In genomic region chr6:142738225-142738624, GRCm38 (mm10) we compare ENCODE assay signal across 24 mouse cellular contexts. TPM values are rescaled to one million over a fixed set of nuclear protein-coding genes. Genes with fewer than 3 reads are reported as not detected.
A peak's percentile ranks its signal among the peaks of the same experiment; 100 is the strongest.
DNase-seq lines count a peak whose midpoint lies in the region; ATAC-seq and TF ChIP-seq lines count a peak whose summit lies in the region.
"Had no signal": no experiment of that assay in that cellular context is flagged by ENCODE, and none has a peak within 500 bp of the region (broad histone marks: within the 10 kb centered on the region; RNA-seq: fewer than 3 reads in every experiment).

No protein-coding gene starts in this region.

- no peaks in the 10 kb centered on the region for H3K9me3 ChIP-seq in liver, embryonic 15.5 days (replicated peaks)
- no peaks in the 10 kb centered on the region for H3K9me3 ChIP-seq in liver, embryonic 12.5 days (replicated peaks)
- H3K9me3 ChIP-seq in liver, postnatal 0 days (ENCODE audit: low read length) = no peaks in the 10 kb centered on the region
- H3K9me3 ChIP-seq: embryonic facial prominence, embryonic 12.5 days; embryonic facial prominence, embryonic 15.5 days; heart, embryonic 12.5 days had no signal

- peak overlapping the region; percentile 30; the same call in 1 of the 2 replicates for H3K27ac ChIP-seq in liver, embryonic 15.5 days (replicated peaks)
- H3K27ac ChIP-seq in liver, embryonic 12.5 days = no peak overlapping the region
- peak overlapping the region; percentile 74 for H3K27ac ChIP-seq in liver, postnatal 0 days (ENCODE audit: low read depth)
- H3K27ac ChIP-seq: embryonic facial prominence, embryonic 12.5 days; embryonic facial prominence, embryonic 15.5 days; gastrocnemius, adult 2 months; hindbrain, embryonic 14.5 days; hindbrain, postnatal 0 days had no signal

- H3K4me2 ChIP-seq in liver, embryonic 15.5 days = no peak overlapping the region
- no peak overlapping the region for H3K4me2 ChIP-seq in liver, embryonic 12.5 days
- H3K4me2 ChIP-seq in liver, postnatal 0 days (ENCODE audit: low read depth, low read length) = peak overlapping the region; percentile 29; the same call in 1 of the 2 replicates
- H3K4me2 ChIP-seq: embryonic facial prominence, embryonic 12.5 days; embryonic facial prominence, embryonic 15.5 days; heart, embryonic 12.5 days; hindbrain, embryonic 14.5 days had no signal

- TF ChIP-seq CTCF in liver, postnatal 0 days (IDR thresholded peaks at IDR 0.05; ENCODE audit: low read depth) = no peak

- H3K9ac ChIP-seq in liver, embryonic 15.5 days = no peak overlapping the region
- no peak overlapping the region for H3K9ac ChIP-seq in liver, embryonic 12.5 days
- no peak overlapping the region for H3K9ac ChIP-seq in liver, postnatal 0 days (replicated peaks)
- H3K9ac ChIP-seq: embryonic facial prominence, embryonic 12.5 days; embryonic facial prominence, embryonic 15.5 days; forebrain, postnatal 0 days; heart, embryonic 12.5 days; hindbrain, embryonic 14.5 days had no signal

- peak; percentile 64 for DNase-seq in kidney, adult 9 months
- DNase-seq in kidney, adult 18-20 months = no peak
- no peak for DNase-seq in liver, postnatal 0 days
- DNase-seq in thymus, adult 18-20 months = no peak
- DNase-seq: adrenal gland, postnatal 10 days; cerebellum, adult 11 months; cerebellum, adult 2 months; cerebellum, adult 9-11 months; cerebellum, postnatal 25 days; forebrain, postnatal 0 days; gastrocnemius, adult 2 months; gastrocnemius, postnatal 14 days; heart, adult 18-20 months; heart, postnatal 14 days; heart, postnatal 4 days had no signal

- peak; percentile 49; the same call in 1 of the 2 replicates for ATAC-seq in liver, embryonic 15.5 days (ENCODE audit: insufficient read depth)
- no peak for ATAC-seq in liver, embryonic 12.5 days
- peak; percentile 85 for ATAC-seq in liver, postnatal 0 days
- ATAC-seq: CD4-positive, CD25-positive, alpha-beta regulatory T cell, adult 4 months; forebrain, embryonic 14.5 days; forebrain, postnatal 0 days; hindbrain, postnatal 0 days had no signal

- H3K36me3 ChIP-seq in liver, embryonic 15.5 days (replicated peaks) = no peaks in the 10 kb centered on the region
- H3K36me3 ChIP-seq in liver, embryonic 12.5 days = no peaks in the 10 kb centered on the region
- no peaks in the 10 kb centered on the region for H3K36me3 ChIP-seq in liver, postnatal 0 days (replicated peaks; ENCODE audit: insufficient read depth, low read length)
- H3K36me3 ChIP-seq: embryonic facial prominence, embryonic 12.5 days; embryonic facial prominence, embryonic 15.5 days; heart, embryonic 12.5 days had no signal

- H3K4me1 ChIP-seq in liver, embryonic 15.5 days (replicated peaks) = peaks cover 7% of the 10 kb centered on the region; the same call in 1 of the 2 replicates
- no peaks in the 10 kb centered on the region for H3K4me1 ChIP-seq in liver, embryonic 12.5 days
- peaks cover 3% of the 10 kb centered on the region for H3K4me1 ChIP-seq in liver, postnatal 0 days (ENCODE audit: insufficient read depth)
- H3K4me1 ChIP-seq: embryonic facial prominence, embryonic 12.5 days; embryonic facial prominence, embryonic 15.5 days had no signal

- H3K4me3 ChIP-seq in liver, embryonic 15.5 days (replicated peaks) = no peak overlapping the region
- no peak overlapping the region for H3K4me3 ChIP-seq in liver, embryonic 12.5 days
- H3K4me3 ChIP-seq in liver, postnatal 0 days (ENCODE audit: low read depth, low read length) = no peak overlapping the region
- H3K4me3 ChIP-seq: embryonic facial prominence, embryonic 12.5 days; embryonic facial prominence, embryonic 15.5 days; gastrocnemius, adult 2 months; heart, embryonic 12.5 days had no signal

- TF ChIP-seq EP300 in liver, postnatal 0 days (IDR thresholded peaks at IDR 0.05; ENCODE audit: low read depth) = no peak

- WGBS in liver, embryonic 15.5 days (ENCODE audit: insufficient replicate concordance) = 69% methylated on average over 2 of the region's 2 CpGs
- 76% methylated on average over 2 of the region's 2 CpGs for WGBS in liver, embryonic 12.5 days (ENCODE audit: insufficient replicate concordance)
- WGBS in liver, postnatal 0 days (ENCODE audit: insufficient replicate concordance) = 73% methylated on average over 2 of the region's 2 CpGs

- H3K27me3 ChIP-seq in liver, embryonic 15.5 days = no peaks in the 10 kb centered on the region
- H3K27me3 ChIP-seq in liver, embryonic 12.5 days (replicated peaks) = no peaks in the 10 kb centered on the region
- no peaks in the 10 kb centered on the region for H3K27me3 ChIP-seq in liver, postnatal 0 days (ENCODE audit: insufficient read depth, low read length)
- H3K27me3 ChIP-seq: embryonic facial prominence, embryonic 12.5 days; embryonic facial prominence, embryonic 15.5 days; heart, embryonic 12.5 days had no signal

RNA-seq across cellular contexts. Expression of gene Cmas, which starts 18.3 kb away (rescaled TPM):
- polyA plus RNA-seq in liver, embryonic 15.5 days (2015; fragmentation: Nextera tagmentation; extraction: Ambion mirVana) = 170 and 172 TPM in 2 replicates
- polyA plus RNA-seq in liver, embryonic 12.5 days (2016; fragmentation: Nextera tagmentation; extraction: Ambion mirVana) = 157 and 159 TPM in 2 replicates
- 107 and 121 TPM in 2 replicates for polyA plus RNA-seq in liver, postnatal 0 days (2015; fragmentation: Nextera tagmentation; extraction: Ambion mirVana)

RNA-seq across cellular contexts. Expression of gene Abcc9, which starts 36.1 kb away (rescaled TPM):
- polyA plus RNA-seq in liver, embryonic 15.5 days (2015; fragmentation: Nextera tagmentation; extraction: Ambion mirVana) = 1.4 and 1.6 TPM in 2 replicates
- polyA plus RNA-seq in liver, embryonic 12.5 days (2016; fragmentation: Nextera tagmentation; extraction: Ambion mirVana) = 2.4 and 2.9 TPM in 2 replicates
- 2.9 and 3.2 TPM in 2 replicates for polyA plus RNA-seq in liver, postnatal 0 days (2015; fragmentation: Nextera tagmentation; extraction: Ambion mirVana)
- polyA plus RNA-seq: CD4-positive, CD25-positive, alpha-beta regulatory T cell, adult 4 months had no signal
